Mouse (Mus musculus): Measurements from ENCODE around the gene Alpk1. TPM values are rescaled to one million over a fixed set of nuclear protein-coding genes. Genes with fewer than 3 reads are reported as not detected.

Gene Alpk1
- 1.1 and 1.4 TPM in 2 replicates for polyA plus RNA-seq (2015; fragmentation: Nextera tagmentation; extraction: Ambion mirVana)

DNA sequence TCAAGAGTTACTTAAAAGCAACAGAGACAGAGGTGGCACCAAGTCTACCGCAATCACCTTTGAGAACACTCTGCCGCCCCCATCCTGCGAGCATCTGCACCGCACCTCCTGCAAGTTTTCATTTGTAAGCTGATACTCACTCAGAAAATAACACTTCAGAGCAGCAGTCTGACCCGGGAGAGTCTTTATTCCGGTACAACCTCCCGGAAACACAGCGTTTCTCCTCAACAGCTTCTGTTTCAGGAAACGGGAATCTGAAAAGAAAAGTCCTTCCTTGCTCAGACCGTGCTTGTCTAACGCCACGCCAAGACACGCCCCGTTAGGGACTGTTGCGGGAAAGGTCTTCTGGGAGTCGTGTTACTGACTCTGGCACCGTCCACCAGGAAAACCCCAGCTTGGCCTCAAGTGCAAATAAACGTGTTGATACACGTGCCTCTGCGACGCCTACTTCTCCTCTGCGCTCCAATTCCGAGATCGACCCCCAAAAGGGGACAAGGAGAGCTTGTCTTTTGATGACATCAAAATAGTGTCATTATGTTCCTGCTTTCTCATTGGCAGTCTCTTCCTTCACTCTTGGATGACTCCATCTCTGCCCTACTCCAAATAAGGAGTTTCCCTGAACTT is at the start of gene Alpk1:
Gene Alpk1 (minus strand): TSS at position 507 of the 624 bp plus-strand sequence.
- Histone ChIP-seq H3K36me3 (ENCODE audit: poor library complexity, severe bottlenecking) (no peaks in the 10 kb centered on the region), H3K4me2 (peak within 1 kb of the TSS; percentile 61), H3K4me3 (peak within 1 kb of the TSS; percentile 36), H3K9ac (peak within 1 kb of the TSS; percentile 47), H3K27ac (no peak within 1 kb of the TSS), H3K4me1 (no peaks in the 10 kb centered on the region; the same call in 1 of the 2 replicates), H3K9me3 (replicated peaks) (no peaks in the 10 kb centered on the region), H3K27me3 (peaks cover 8% of the 10 kb centered on the region; the same call in 1 of the 2 replicates)
- ATAC-seq: peak; percentile 55; the same call in 1 of the 2 replicates
- 1% methylated on average over 24 of the region's 24 CpGs for WGBS

DNA sequence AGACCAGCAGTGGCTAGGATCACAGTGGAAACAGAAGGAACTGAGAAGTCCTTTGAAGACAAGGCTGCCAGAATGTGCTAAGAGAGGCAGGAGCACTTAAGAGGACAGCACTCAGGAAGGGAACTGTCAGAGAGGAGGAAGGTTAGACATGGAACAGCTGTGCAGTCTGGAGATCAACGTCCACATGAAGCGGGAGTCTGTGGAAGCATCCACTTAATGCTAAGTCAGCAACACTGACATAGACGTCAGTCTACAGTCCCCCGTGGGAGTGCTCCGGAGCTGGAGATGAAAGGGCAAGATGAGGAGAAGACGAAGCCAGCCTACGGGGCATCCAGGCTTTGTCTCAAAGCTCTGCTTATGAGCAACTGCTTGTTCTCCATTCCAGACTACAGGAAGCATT is 46.8 kb upstream of the Alpk1 start:
- no peak overlapping the region for H3K9ac ChIP-seq
- peaks cover 17% of the 10 kb centered on the region for H3K4me1 ChIP-seq
- H3K9me3 ChIP-seq (replicated peaks): no peaks in the 10 kb centered on the region
- H3K27me3 ChIP-seq: no peaks in the 10 kb centered on the region
- ATAC-seq: peak; percentile 46; the same call in 1 of the 2 replicates
- peaks cover 8% of the 10 kb centered on the region for H3K36me3 ChIP-seq (ENCODE audit: poor library complexity, severe bottlenecking)
- 0 out of 2 replicates have a peak overlapping the region, but pooled peaks have one; percentile 4 for H3K4me2 ChIP-seq
- no peak overlapping the region for H3K27ac ChIP-seq
- H3K4me3 ChIP-seq: no peak overlapping the region
- WGBS: 41% methylated on average over 7 of the region's 7 CpGs

DNA sequence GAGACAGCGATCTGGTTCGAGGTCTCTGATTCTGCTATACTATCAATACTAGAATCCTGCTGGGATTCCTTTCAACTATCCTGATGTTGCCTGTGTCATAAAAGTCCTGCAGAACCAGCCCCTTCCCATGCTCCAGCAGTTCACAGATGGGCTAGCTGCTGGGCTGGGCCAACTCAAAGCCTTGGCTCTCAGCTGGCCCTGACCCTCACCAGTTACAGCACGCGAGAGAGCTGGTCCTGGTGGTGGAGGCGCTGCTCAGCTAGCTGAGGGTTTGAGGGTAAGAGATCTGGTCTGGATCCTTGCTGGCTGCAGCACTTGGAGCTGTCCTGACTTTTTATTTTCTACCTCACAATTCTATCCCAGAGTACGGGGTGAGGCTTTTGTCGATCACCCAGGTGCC is 46.2 kb upstream of the Alpk1 start:
- ATAC-seq: no peak; the same call in 1 of the 2 replicates
- H3K4me3 ChIP-seq: no peak overlapping the region
- H3K9ac ChIP-seq: no peak overlapping the region
- peaks cover 17% of the 10 kb centered on the region for H3K4me1 ChIP-seq
- no peaks in the 10 kb centered on the region for H3K27me3 ChIP-seq
- H3K9me3 ChIP-seq (replicated peaks): no peaks in the 10 kb centered on the region
- H3K27ac ChIP-seq: no peak overlapping the region
- H3K36me3 ChIP-seq (ENCODE audit: poor library complexity, severe bottlenecking): peaks cover 13% of the 10 kb centered on the region
- 75% methylated on average over 7 of the region's 7 CpGs for WGBS
- H3K4me2 ChIP-seq: no peak overlapping the region

DNA sequence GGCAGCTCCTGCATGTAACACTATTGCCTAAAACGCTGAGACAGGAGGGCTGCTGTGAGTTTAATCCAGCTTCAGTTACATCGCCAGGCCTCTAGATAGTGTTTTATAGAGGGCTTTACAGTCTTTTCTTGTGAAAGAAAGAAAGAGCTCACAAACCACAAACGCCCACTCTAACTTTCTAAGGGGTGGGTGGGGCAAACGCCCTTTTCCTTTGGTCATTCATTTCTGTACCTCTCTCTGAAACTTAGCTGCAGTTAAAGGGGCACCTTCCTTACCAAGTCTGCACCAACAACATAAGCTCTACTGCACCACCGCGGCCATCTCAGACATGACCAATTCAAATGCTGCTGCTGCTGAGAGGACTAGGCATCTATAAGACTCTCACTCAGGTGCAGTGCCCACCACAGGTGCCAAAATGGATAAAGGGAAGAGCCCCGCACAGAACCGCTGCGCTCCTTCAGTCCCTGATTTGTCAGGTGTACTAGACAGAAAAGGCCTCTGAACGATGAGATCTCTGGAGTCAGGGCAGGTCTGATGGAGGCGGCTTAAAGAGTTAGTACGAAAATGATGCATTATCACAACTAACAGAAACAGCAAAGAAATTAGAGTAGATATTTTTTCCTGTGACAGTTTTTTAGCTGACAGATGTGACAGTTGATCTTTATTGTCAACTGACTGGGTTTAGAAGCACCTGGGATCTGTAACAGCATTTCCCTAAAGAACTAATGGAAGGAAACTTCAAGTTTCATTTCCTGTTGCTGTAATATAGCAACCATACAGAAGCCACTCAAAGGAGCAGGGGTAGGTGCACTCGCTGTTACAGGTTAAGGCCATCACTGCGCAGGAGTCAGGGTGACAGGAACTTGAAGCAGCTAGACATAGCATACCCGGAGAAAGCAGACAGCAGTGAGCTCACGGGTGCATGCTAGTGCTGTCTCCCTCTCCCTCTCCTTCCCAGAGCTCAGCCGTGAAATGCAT is 43.8 kb upstream of the Alpk1 start:
- no peak overlapping the region for H3K9ac ChIP-seq
- H3K9me3 ChIP-seq (replicated peaks): no peaks in the 10 kb centered on the region
- 78% methylated on average over 17 of the region's 17 CpGs for WGBS
- ATAC-seq: no peak
- no peak overlapping the region for H3K4me2 ChIP-seq
- no peaks in the 10 kb centered on the region for H3K27me3 ChIP-seq
- H3K4me3 ChIP-seq: no peak overlapping the region
- peaks cover 23% of the 10 kb centered on the region for H3K36me3 ChIP-seq (ENCODE audit: poor library complexity, severe bottlenecking)
- H3K27ac ChIP-seq: no peak overlapping the region
- H3K4me1 ChIP-seq: peaks cover 17% of the 10 kb centered on the region

DNA sequence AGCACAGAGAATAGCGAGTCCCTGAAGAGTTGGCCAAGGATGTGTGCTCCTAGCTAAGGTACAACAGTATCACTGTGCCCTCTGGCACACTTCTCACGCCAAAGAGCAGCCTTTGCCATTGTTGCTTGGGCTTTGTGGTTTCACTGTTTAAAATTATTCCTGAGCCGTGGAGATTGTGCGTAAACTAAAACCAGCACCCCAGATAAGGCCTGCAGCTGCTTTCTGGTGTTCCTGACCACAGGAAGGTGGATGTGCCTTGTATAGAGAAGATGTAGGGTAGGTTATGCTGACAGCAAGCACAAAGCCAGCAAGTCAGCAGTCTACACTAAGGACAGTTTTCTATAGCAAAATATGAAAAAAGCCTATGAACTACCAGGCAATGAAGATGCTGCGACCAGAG is 40.9 kb upstream of the Alpk1 start:
- Histone ChIP-seq H3K27me3 (no peaks in the 10 kb centered on the region), H3K9me3 (replicated peaks) (no peaks in the 10 kb centered on the region), H3K4me3 (no peak overlapping the region), H3K27ac (no peak overlapping the region), H3K4me1 (peaks cover 5% of the 10 kb centered on the region; the same call in 1 of the 2 replicates), H3K4me2 (no peak overlapping the region), H3K36me3 (ENCODE audit: poor library complexity, severe bottlenecking) (peaks cover 37% of the 10 kb centered on the region), H3K9ac (no peak overlapping the region)
- 90% methylated on average over 5 of the region's 5 CpGs for WGBS
- ATAC-seq: no peak

DNA sequence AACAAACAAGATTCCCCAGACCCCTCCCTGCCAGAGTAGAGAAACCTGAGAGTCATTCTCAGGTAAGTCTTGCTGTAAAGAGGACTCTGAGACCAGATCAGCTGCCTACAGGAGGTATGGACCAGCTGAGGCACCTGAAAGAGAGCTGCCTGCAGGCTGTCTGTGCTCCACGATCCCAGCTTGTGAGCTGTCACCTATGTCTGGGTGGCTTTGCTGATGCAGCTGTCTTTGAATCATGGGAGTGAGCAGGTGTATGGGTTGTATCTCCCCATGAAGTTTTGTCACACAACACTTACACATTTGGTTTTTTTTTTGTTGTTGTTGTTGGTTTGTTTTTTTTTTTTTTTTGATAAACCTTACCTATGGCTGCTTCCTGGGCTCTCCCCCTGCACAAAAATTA is 40.1 kb upstream of the Alpk1 start:
- Histone ChIP-seq H3K4me2 (no peak overlapping the region), H3K9me3 (replicated peaks) (no peaks in the 10 kb centered on the region), H3K27me3 (no peaks in the 10 kb centered on the region), H3K36me3 (ENCODE audit: poor library complexity, severe bottlenecking) (peaks cover 39% of the 10 kb centered on the region), H3K9ac (no peak overlapping the region), H3K4me1 (peaks cover 5% of the 10 kb centered on the region; the same call in 1 of the 2 replicates), H3K4me3 (no peak overlapping the region), H3K27ac (no peak overlapping the region)
- no peak for ATAC-seq
- WGBS: 96% methylated on average over 1 of the region's 1 CpGs

DNA sequence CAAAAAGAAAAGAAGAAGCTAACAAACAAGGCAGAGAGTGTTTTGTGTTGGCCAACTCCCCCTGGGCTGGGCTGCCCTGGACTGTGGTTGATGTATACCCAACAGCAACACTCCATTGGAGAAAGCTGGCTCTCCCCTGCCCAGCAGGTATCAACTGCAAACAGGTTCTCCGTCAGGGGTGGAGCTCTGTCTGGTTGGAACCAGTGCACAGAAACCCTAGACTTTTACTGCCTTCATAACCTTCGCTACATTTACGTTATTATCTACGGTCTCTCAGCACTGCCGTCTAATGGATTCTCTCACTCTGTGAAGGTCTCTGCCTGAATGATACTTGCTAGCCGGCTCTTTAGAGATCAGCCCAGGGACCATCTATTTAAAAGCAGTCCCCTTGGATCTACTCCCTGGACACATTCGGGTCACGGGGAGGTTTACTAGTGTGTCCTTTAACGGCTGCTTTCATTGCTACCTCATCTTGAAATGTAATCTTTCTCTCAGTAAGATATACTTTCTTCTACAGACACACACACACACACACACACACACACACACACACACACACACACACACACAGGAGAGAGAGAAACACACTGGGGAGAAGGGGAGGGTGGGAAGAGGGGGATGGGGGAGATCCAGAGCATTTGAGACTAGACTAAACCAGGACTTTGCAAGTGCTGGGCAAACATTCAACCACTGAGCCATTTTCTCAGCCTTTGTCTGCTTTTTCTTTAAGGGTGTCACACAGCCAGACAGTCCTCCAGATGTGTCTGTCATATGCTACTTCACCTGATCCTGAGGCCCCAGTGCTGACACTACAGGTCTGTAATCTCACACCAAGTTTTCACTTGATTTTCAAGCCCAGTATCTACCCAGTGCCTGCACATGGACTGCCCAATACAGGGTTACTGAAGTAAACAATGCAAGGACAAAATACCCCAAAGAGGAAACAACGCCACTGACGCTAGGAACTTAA is 38.7 kb upstream of the Alpk1 start:
- Histone ChIP-seq H3K27me3 (no peaks in the 10 kb centered on the region), H3K9ac (no peak overlapping the region), H3K4me3 (no peak overlapping the region), H3K27ac (no peak overlapping the region), H3K4me2 (no peak overlapping the region), H3K9me3 (replicated peaks) (no peaks in the 10 kb centered on the region), H3K4me1 (peaks cover 2% of the 10 kb centered on the region; the same call in 1 of the 2 replicates), H3K36me3 (ENCODE audit: poor library complexity, severe bottlenecking) (peaks cover 42% of the 10 kb centered on the region)
- no peak for ATAC-seq
- WGBS: 85% methylated on average over 11 of the region's 11 CpGs

DNA sequence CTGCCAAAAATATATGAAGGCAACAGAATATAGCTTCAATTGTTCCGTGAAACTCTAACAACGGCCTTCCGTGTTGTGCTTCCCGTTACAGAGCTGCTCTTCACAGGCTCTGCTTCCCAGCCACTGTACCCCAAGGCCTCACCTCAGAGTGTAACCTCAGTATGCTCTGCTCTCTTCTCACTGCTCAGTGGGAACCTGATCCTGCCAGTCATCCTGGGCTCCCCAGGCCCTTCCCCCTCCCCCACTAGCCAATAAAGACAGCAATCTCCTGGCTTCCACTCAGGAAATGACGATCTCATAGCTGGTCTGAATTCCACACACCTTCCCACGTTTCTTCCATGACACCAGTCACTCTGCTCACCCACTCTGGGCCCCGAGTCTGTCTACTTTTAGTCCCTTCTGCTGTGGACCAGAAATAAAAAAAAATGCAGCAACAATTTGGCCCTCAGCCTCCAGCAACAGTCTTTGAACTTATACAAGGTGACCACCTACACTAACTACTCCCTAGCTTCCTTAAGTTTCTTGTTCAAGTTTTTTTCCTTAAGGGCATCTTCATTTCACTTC is 36.9 kb upstream of the Alpk1 start:
- Histone ChIP-seq H3K4me3 (no peak overlapping the region), H3K9me3 (replicated peaks) (no peaks in the 10 kb centered on the region), H3K27ac (no peak overlapping the region), H3K27me3 (no peaks in the 10 kb centered on the region), H3K4me1 (no peaks in the 10 kb centered on the region), H3K4me2 (no peak overlapping the region), H3K9ac (no peak overlapping the region), H3K36me3 (ENCODE audit: poor library complexity, severe bottlenecking) (peaks cover 57% of the 10 kb centered on the region)
- no peak for ATAC-seq
- WGBS: 84% methylated on average over 7 of the region's 7 CpGs

DNA sequence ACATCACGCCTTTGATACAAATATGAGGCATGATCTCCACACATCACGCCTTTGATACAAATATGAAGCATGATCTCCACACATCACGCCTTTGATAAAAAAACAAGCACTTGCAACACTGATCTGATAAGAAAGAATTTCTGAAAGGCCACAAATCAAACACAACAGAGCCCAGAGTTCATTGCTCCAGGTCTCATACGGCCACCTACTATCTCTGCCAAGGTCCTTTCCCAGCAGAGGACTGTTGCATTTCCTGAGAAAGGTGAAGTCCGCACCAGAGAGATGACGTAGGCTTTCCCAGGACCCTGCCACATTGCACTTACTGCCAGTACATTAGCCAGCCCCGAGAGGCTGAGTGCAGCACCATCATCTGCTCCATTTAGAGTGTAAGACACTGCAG is 28.8 kb upstream of the Alpk1 start:
- whole genome bisulfite sequencing: 93% methylated on average over 7 of the region's 7 CpGs
- Histone ChIP-seq H3K27me3 (no peaks in the 10 kb centered on the region), H3K9me3 (replicated peaks) (no peaks in the 10 kb centered on the region), H3K9ac (no peak overlapping the region), H3K4me3 (no peak overlapping the region), H3K36me3 (ENCODE audit: poor library complexity, severe bottlenecking) (peaks cover 76% of the 10 kb centered on the region), H3K4me1 (peaks cover 8% of the 10 kb centered on the region; the same call in 1 of the 2 replicates), H3K4me2 (no peak overlapping the region), H3K27ac (no peak overlapping the region)
- no peak for ATAC-seq

DNA sequence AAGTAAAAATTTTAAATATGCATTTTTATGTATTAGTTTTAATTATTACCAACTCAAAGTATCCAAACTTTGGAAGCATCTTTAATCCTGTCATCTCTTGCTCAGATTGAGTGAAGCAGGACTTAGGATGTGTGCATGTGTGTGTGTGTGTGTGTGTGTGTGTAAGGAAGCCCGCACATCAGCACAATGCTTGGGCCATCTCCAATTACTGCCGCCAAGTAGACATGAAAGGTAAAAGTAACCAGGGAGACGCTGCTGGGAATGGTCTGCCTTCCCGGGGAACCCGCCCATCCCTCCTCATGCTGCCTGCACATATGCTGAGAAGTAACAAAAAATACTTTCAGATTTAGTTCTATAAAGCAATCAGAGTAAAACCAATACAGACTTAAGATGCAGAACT is 27.5 kb upstream of the Alpk1 start:
- WGBS: 31% methylated on average over 5 of the region's 5 CpGs
- Histone ChIP-seq H3K9ac (no peak overlapping the region), H3K27ac (no peak overlapping the region), H3K36me3 (ENCODE audit: poor library complexity, severe bottlenecking) (peaks cover 64% of the 10 kb centered on the region), H3K4me2 (no peak overlapping the region), H3K27me3 (no peaks in the 10 kb centered on the region), H3K4me3 (no peak overlapping the region), H3K9me3 (replicated peaks) (no peaks in the 10 kb centered on the region), H3K4me1 (peaks cover 10% of the 10 kb centered on the region)
- no peak; the same call in 1 of the 2 replicates for ATAC-seq

DNA sequence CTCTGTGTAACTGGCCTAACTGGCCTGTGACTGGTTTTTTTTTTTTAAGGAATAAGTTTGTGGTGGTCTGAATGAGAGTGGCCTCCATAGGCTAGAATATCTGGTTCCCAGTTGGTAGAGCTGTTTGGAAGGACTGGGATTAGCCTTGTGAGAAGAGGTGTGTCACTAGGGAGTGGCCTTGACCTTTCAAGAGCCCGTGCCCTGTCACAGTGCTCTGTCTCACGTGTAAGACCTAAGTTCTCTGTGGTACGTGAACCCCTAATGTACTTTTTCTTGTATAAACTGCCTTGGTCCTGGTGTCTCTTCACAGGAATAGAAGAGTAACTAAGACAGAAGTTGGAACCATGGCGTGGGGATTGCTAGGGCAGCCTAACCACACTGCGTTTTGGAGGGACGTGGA is 25.7 kb upstream of the Alpk1 start:
- Histone ChIP-seq H3K4me2 (no peak overlapping the region), H3K4me1 (peaks cover 11% of the 10 kb centered on the region), H3K4me3 (no peak overlapping the region), H3K27ac (0 out of 2 replicates have a peak overlapping the region, but pooled peaks have one; percentile 44), H3K9ac (no peak overlapping the region), H3K9me3 (replicated peaks) (no peaks in the 10 kb centered on the region), H3K27me3 (no peaks in the 10 kb centered on the region), H3K36me3 (ENCODE audit: poor library complexity, severe bottlenecking) (peaks cover 47% of the 10 kb centered on the region)
- 90% methylated on average over 6 of the region's 6 CpGs for whole genome bisulfite sequencing
- ATAC-seq: no peak

Data from forebrain, embryonic 13.5 days (tissue).